Mouse (Mus musculus) spleen, adult 2 months (tissue): ENCODE measurements around the gene Dnmt3l.

Experiments used
- CTCF ChIP-seq: fragments of 200-500 bp; IDR thresholded peaks from 2 replicates; pipeline ENCODE4 v1.5.1; 2011; ENCODE audit warnings: mild to moderate bottlenecking, inconsistent platforms; ENCODE audit not compliant: insufficient read depth, insufficient read length, insufficient replicate concordance; ENCODE audit errors: extremely low read depth
- POLR2A ChIP-seq: fragments of 200-500 bp; IDR thresholded peaks from 2 replicates; pipeline ENCODE4 v1.6.1; 2011; ENCODE audit warnings: low read depth, low read length, inconsistent platforms

DNA sequence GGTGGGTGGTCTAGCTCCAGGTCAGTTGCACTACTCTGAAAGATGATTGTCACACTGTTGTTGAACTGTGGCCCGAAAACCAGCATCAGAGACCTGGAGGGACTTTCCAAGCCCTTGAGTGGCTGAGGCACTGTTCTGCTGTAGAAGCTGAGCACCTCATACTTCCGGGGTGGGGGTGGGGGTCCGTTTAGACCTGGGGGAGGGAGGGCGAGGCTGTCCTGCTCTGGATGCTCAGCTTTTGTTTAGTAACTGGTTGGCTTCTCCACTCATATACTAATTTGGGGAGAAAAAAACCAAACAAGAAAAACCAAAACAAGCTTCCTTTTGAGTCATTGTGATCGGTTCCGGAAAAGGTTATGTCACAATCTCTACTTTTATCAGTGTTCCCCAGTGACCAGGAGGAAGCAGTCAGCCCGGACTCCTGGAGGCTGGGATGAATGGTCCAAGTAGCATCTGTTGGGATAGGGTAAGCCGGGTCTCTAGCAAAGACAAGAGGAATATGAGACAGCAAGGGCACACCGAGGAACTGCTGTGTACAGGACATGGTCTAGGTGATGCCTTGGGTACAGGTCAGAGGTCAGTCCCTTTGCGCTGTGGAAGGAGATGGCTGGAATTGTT is 44.8 kb downstream of the Dnmt3l start:
- no peak for TF ChIP-seq CTCF
- TF ChIP-seq POLR2A = no peak
